Mouse (Mus musculus): ENCODE measurements at regions not wholly inside any gene's neighbourhood (a gene's known extent, or its start where the extent isn't known, plus 50 kb on each side); places are given as distances from the start of the nearest gene placed in this dataset.

DNA sequence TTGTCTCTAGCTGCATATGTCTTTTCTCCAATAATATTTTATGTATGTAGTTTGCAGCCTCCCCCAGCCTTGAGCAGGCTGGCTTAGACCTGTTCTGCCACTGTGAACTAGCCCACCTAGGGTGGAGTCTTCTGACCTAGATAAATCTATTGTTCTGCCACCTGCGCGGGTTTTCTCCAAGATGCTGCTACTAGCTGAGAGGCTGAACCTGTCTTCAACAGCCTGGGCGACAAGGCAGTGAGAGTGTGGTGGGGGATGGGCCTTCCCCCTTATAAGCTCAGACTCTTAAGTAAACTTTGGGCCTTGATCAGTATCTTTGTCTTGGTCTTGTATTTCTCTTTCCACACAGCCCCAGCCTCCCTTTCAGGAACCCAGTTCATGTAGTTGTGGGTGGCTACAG lies 111.7 kb downstream of the Trim52 start:
- no peaks in the 10 kb centered on the region for H3K36me3 ChIP-seq (ENCODE audit: control insufficient read depth, insufficient read depth, low read length)
- H3K27me3 ChIP-seq (replicated peaks; ENCODE audit: control insufficient read depth, insufficient read depth, low read length) = no peaks in the 10 kb centered on the region
- DNase-seq = no peak
- H3K4me3 ChIP-seq (ENCODE audit: insufficient read depth, low read depth, low read length) = no peak overlapping the region
- WGBS = 93% methylated on average over 3 of the region's 3 CpGs
- H3K27ac ChIP-seq (ENCODE audit: insufficient read depth, low read depth, low read length) = no peak overlapping the region
- no peaks in the 10 kb centered on the region for H3K4me1 ChIP-seq (ENCODE audit: control insufficient read depth, insufficient read depth, low read length)
- no peak for TF ChIP-seq CTCF (conservative IDR thresholded peaks at IDR 0.05; ENCODE audit: insufficient read depth, insufficient read length, low read depth, low read length)
- no peak for TF ChIP-seq POLR2A (IDR thresholded peaks at IDR 0.05; ENCODE audit: low read depth, low read length)

DNA sequence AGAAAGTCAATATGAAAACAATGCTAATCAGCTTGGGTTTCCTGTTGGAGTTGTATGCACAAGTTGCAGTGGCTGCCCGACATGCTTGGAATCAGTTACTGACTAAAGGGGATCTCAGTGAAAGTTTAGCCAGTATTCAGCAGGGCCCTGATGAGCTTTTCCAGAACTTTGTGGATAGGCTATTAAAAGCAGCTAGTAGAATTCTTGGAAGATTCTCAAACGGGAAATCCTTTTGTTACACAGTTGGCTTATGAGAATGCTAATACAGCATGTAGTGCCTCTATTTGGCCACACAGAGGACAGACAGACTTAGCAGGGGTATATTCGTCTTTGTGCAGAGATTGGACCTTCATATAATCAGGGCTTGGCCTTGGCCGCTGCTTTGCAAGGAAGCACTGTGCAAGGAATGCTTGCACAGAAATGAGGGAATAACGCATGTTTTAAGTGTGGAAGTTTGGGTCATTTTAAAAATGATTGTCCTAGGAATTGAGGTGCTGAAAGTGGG lies 113.3 kb downstream of the Trim52 start:
- Histone ChIP-seq H3K27ac (ENCODE audit: insufficient read depth, low read depth, low read length) (no peak overlapping the region), H3K27me3 (replicated peaks; ENCODE audit: control insufficient read depth, insufficient read depth, low read length) (no peaks in the 10 kb centered on the region), H3K4me3 (ENCODE audit: insufficient read depth, low read depth, low read length) (no peak overlapping the region), H3K4me1 (ENCODE audit: control insufficient read depth, insufficient read depth, low read length) (no peaks in the 10 kb centered on the region), H3K36me3 (ENCODE audit: control insufficient read depth, insufficient read depth, low read length) (no peaks in the 10 kb centered on the region)
- WGBS = 74% methylated on average over 5 of the region's 5 CpGs
- DNase-seq = peak; percentile 4
- TF ChIP-seq CTCF (conservative IDR thresholded peaks at IDR 0.05; ENCODE audit: insufficient read depth, insufficient read length, low read depth, low read length) (no peak), POLR2A (IDR thresholded peaks at IDR 0.05; ENCODE audit: low read depth, low read length) (no peak)

DNA sequence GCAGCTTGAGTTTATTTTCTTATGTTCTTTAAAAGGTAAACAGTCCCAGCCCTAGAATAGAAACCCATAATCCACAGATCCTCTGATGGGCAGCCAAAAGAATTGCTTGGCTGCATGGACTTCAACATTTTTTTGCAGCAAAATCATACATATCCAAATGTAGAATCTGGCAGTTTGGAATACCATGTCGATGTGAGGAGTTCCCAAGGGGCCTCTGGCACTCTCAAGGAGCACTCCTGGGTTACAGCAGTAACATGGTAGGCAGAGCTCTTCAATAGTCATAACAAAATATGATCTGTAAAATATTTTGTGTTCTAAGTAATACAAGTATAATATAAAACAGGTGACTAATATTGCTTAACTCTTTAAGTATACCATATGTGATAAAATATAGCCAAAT lies 119.4 kb downstream of the Trim52 start:
- Histone ChIP-seq H3K27ac (ENCODE audit: insufficient read depth, low read depth, low read length) (no peak overlapping the region), H3K4me1 (ENCODE audit: control insufficient read depth, insufficient read depth, low read length) (no peaks in the 10 kb centered on the region), H3K4me3 (ENCODE audit: insufficient read depth, low read depth, low read length) (no peak overlapping the region), H3K36me3 (ENCODE audit: control insufficient read depth, insufficient read depth, low read length) (no peaks in the 10 kb centered on the region), H3K27me3 (replicated peaks; ENCODE audit: control insufficient read depth, insufficient read depth, low read length) (no peaks in the 10 kb centered on the region)
- 79% methylated on average over 1 of the region's 1 CpGs for WGBS
- DNase-seq = no peak
- TF ChIP-seq CTCF (conservative IDR thresholded peaks at IDR 0.05; ENCODE audit: insufficient read depth, insufficient read length, low read depth, low read length) (no peak), POLR2A (IDR thresholded peaks at IDR 0.05; ENCODE audit: low read depth, low read length) (no peak)

DNA sequence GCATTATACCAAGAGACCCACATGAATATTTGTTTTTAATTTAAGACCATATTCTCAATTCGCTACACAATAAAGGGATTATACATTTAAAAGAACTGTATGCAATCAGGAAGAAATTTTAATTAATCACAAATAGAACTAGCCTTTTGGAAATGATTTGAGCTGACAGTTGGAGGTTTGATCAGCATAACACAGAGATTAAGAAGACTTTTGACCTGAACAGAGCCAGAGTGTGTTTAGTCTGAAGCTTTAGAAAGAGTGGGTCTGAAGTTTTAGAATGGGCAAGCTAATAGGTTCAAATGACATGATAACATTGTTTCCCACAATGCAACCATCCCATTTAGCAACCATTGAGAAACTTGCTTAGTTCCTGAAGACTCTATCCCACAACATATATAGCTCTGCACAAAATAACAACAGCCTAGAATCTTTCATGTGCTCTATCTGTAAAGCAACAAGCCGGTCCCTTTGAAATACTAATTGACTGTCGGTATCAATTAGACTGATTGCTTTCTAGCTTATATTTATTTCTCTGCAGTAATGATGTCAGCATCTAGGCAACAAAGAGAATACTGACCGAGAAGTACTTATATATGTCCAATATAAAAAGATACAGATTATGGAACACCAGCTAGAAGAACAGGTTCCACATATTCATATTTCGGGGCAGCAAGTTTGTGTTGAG lies 135.9 kb downstream of the Trim52 start:
- no peak overlapping the region for H3K27ac ChIP-seq (ENCODE audit: insufficient read depth, low read depth, low read length)
- H3K27me3 ChIP-seq (replicated peaks; ENCODE audit: control insufficient read depth, insufficient read depth, low read length) = no peaks in the 10 kb centered on the region
- no peak for DNase-seq
- H3K36me3 ChIP-seq (ENCODE audit: control insufficient read depth, insufficient read depth, low read length) = no peaks in the 10 kb centered on the region
- TF ChIP-seq POLR2A (IDR thresholded peaks at IDR 0.05; ENCODE audit: low read depth, low read length) = no peak
- TF ChIP-seq CTCF (conservative IDR thresholded peaks at IDR 0.05; ENCODE audit: insufficient read depth, insufficient read length, low read depth, low read length) = no peak
- H3K4me3 ChIP-seq (ENCODE audit: insufficient read depth, low read depth, low read length) = no peak overlapping the region
- 95% methylated on average over 5 of the region's 5 CpGs for WGBS
- H3K4me1 ChIP-seq (ENCODE audit: control insufficient read depth, insufficient read depth, low read length) = no peaks in the 10 kb centered on the region

DNA sequence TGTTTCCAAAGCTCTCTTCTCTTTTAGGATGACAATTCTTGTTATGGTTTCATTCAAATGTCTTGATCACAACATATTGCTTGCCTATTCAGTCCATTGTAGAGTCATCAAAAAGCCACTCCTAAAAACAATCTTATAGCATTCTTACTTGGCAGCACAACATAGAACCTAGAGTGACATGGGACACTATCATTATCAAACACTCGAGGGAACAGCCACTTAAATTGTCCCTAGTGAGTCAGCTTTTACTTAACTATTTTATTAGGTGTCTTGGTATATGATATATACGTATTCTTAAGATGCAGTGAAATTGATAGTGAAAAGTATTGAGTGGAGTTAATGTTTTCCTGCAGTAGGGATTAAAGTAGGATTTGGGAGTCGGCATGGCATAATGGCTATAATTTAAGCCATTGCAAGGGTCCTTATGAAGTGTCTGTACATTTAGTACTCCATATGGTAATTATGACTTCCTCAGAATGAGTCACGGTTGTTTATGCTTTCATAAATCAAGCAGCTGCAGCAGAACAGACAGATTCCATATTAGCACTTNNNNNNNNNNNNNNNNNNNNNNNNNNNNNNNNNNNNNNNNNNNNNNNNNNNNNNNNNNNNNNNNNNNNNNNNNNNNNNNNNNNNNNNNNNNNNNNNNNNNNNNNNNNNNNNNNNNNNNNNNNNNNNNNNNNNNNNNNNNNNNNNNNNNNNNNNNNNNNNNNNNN lies 153.6 kb downstream of the Trim52 start:
- no peaks in the 10 kb centered on the region for H3K4me1 ChIP-seq (ENCODE audit: control insufficient read depth, insufficient read depth, low read length)
- no peak for DNase-seq
- H3K27ac ChIP-seq (ENCODE audit: insufficient read depth, low read depth, low read length) = no peak overlapping the region
- 47% methylated on average over 4 of the region's 4 CpGs for WGBS
- no peak overlapping the region for H3K4me3 ChIP-seq (ENCODE audit: insufficient read depth, low read depth, low read length)
- H3K36me3 ChIP-seq (ENCODE audit: control insufficient read depth, insufficient read depth, low read length) = no peaks in the 10 kb centered on the region
- TF ChIP-seq POLR2A (IDR thresholded peaks at IDR 0.05; ENCODE audit: low read depth, low read length) (no peak), CTCF (conservative IDR thresholded peaks at IDR 0.05; ENCODE audit: insufficient read depth, insufficient read length, low read depth, low read length) (no peak)
- no peaks in the 10 kb centered on the region for H3K27me3 ChIP-seq (replicated peaks; ENCODE audit: control insufficient read depth, insufficient read depth, low read length)

DNA sequence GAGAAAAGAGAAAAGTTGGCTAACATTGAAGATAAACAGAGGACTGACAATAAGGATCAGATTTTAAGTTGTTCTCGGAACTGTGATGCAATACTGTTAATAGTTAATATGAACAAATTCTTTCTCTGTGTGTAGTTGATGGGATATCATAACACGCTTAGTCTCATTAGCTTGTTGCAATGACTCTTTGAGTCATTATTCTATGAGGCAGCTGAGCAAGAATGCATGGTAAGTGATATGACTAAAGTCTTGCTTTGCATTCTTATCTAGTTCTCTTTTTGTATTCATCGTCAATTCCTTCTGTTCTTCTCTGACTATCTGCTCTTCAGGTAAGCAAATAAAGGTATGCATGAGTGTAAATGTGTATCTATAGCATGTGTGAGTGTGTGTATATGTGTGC lies 159.3 kb downstream of the Trim52 start:
- Histone ChIP-seq H3K27ac (ENCODE audit: insufficient read depth, low read depth, low read length) (no peak overlapping the region), H3K4me3 (ENCODE audit: insufficient read depth, low read depth, low read length) (no peak overlapping the region), H3K4me1 (ENCODE audit: control insufficient read depth, insufficient read depth, low read length) (no peaks in the 10 kb centered on the region), H3K36me3 (ENCODE audit: control insufficient read depth, insufficient read depth, low read length) (no peaks in the 10 kb centered on the region), H3K27me3 (replicated peaks; ENCODE audit: control insufficient read depth, insufficient read depth, low read length) (no peaks in the 10 kb centered on the region)
- no peak for TF ChIP-seq POLR2A (IDR thresholded peaks at IDR 0.05; ENCODE audit: low read depth, low read length)
- no peak for TF ChIP-seq CTCF (conservative IDR thresholded peaks at IDR 0.05; ENCODE audit: insufficient read depth, insufficient read length, low read depth, low read length)
- no peak for DNase-seq
- 92% methylated on average over 3 of the region's 3 CpGs for WGBS

Data from kidney, adult 2 months (tissue).